Mouse (Mus musculus) left cerebral cortex, postnatal 25 days (tissue): ENCODE measurements around the gene Dynlrb2. TPM values are rescaled to one million over a fixed set of nuclear protein-coding genes. Genes with fewer than 3 reads are reported as not detected.

Source experiments
- DNase-seq, 2 experiments: peaks; one replicate each; pipeline ENCODE4 v3.0.0; 2022; ENCODE audit warnings: low spot score in 2 of 2, mixed read lengths in 1 of 2
- intact Hi-C: fragments of 180-260 bp; cut with DNase I; formaldehyde crosslinking; loops from one replicate; pipeline ENCODE4 v1.15.1; 2025
- total RNA-seq, 2 experiments: library from RNA; stranded (reverse); gene quantifications; 2 replicates each; pipeline ENCODE4 v1.2.3; 2021

Dynlrb2 gene
- total RNA-seq, 2 experiments from 2014 or later, result 1.9 to 2.4 TPM

- intact Hi-C loops, result no loop called here
- DNase-seq, result no peak
These were observed 32.0 kb downstream of the Dynlrb2 start for GRCm38 (mm10) chr8:116536786-116537185.

GRCm38 (mm10) chr8:116538763-116539162 is 34.0 kb downstream of the Dynlrb2 start:
- intact Hi-C loops, result no loop called here
- no peak for DNase-seq

DNA sequence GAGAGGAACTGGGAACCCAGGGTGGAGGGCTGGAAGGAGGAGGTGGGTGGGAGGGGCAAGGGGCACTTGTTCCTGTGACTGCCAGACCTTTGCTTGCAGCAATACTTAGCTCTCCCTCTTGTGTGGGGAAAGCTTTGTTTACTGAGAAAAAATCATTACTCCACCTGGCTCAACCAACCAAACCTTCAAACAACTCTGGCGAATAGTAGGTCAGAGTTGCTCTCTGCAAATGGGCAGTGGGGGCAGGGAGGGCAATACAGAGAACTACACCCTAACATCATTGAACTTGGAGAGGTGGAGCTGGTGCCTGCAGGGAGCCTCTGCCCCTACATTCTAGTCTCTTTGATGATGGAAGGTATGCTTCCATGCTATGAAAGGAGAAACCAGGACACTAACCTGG is 35.4 kb downstream of the Dynlrb2 start:
- no peak for DNase-seq
- intact Hi-C loops, result no loop called here

DNA sequence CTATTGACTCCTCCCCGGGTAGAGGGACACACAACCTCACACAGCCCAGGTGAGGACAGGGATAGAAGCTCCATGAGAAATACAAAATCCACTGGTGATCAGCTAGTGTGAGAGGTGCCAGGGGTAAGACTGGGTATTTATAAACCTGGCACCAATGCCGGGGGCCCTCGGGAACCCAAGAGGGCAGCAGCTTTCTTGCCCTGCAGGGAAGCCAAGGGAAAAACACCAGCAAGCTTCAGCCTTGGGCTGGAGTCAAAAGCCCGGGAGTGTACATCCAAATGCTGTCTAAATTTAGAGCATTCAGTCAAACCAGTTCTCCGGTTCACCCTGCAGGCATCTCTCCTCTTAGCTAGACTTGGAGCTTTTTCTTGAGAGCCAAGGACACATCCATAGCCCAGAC is 38.1 kb downstream of the Dynlrb2 start:
- DNase-seq, result no peak
- intact Hi-C loops, result no loop called here

GRCm38 (mm10) chr8:116543366-116543765 is 38.6 kb downstream of the Dynlrb2 start:
- intact Hi-C loops, result no loop called here
- no peak for DNase-seq

DNA sequence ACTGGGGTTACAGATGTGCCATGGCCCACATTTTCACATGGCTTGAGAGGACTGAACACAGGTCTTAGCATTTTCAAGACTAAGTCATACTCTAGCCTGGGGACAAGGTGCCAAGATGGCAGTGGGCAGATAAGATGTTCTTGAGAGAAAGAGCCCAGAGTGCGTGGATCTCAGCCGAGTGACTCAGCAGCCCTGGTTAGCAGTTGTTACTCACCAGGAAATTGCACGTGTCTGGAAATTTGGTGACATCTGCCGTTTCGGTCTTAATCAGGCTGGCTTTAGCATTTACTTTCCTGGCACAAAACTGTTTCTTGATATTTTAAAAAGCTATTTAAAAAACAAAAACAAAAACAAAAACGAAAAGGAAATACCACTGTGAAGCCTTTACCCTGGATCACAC is 47.5 kb downstream of the Dynlrb2 start:
- peak; percentile 23 to 88 for DNase-seq
- intact Hi-C loops, result loop anchor here (2.0 to 5.0 kb wide), 2 partner anchors 50 to 67 kb away; partner anchors contain the start of gene Dynlrb2

DNA sequence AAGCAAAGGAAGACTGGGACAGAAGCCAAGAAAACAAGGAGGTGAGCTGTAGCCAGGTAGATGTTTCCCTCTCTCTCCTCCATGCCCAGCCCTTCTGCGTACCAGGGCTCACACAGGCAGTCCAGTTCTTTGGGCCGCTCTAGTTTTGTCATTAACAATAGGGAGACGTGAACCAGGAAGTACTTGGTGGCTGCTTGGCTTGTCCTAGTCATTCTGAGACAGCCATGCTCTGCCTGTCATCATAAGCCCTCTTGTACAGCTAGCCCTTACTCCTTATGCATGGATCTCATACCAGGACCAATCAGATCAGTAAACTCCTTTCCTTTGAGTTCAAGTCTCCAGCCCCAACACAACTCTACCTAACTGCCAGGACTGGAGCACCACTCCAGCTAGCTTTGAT is 48.0 kb downstream of the Dynlrb2 start:
- intact Hi-C loops, result loop anchor here (2.0 to 5.0 kb wide), 2 partner anchors 50 to 66 kb away; partner anchors contain the start of gene Dynlrb2
- DNase-seq, result no peak

Other genes with a start within 250 kb of the Dynlrb2 start
- 10 to 100 TPM; 20.2 to 28.4 TPM for gene Cdyl2, start 228.0 kb downstream of the Dynlrb2 start, total RNA-seq